Mouse (Mus musculus) heart, postnatal 0 days (tissue): Measurements from ENCODE around the gene Ptpn22. TPM values are rescaled to one million over a fixed set of nuclear protein-coding genes. Genes with fewer than 3 reads are reported as not detected.

ENCODE experiments used
- ATAC-seq: fragments of 200-750 bp; cut with Nextera tagmentation; 2 replicates; pipeline ENCODE4 v1.8.0; 2017; ENCODE audit warnings: low read depth, moderate number of reproducible peaks, moderate library complexity; ENCODE audit not compliant: insufficient read depth
- DNase-seq: peaks from one replicate; pipeline ENCODE4 v3.0.0-alpha.2; 2016; ENCODE audit warnings: low spot score
- H3K27ac ChIP-seq: fragments of 300-500 bp; sonication (generic); 2 replicates; pipeline ENCODE4 v1.5.1; 2014; ENCODE audit warnings: low read depth, mild to moderate bottlenecking
- H3K27me3 ChIP-seq: fragments of 300-500 bp; sonication (generic); 2 replicates; pipeline ENCODE4 v1.6.1; 2014; ENCODE audit warnings: low read length, mixed read lengths; ENCODE audit not compliant: control insufficient read depth, insufficient read depth
- H3K36me3 ChIP-seq: fragments of 300-500 bp; sonication (generic); replicated peaks from 2 replicates; pipeline ENCODE4 v1.6.1; 2014; ENCODE audit warnings: low read length, mixed read lengths; ENCODE audit not compliant: control insufficient read depth, insufficient read depth
- H3K4me1 ChIP-seq: fragments of 300-500 bp; sonication (generic); 2 replicates; pipeline ENCODE4 v1.6.1; 2014; ENCODE audit warnings: antibody characterized with exemption; ENCODE audit not compliant: control insufficient read depth, insufficient read depth
- H3K4me2 ChIP-seq: fragments of 300-500 bp; sonication (generic); 2 replicates; pipeline ENCODE4 v1.6.1; 2014; ENCODE audit warnings: low read depth, mild to moderate bottlenecking, low read length, moderate library complexity
- H3K4me3 ChIP-seq: fragments of 300-500 bp; sonication (generic); 2 replicates; pipeline ENCODE4 v1.5.1; 2014; ENCODE audit warnings: low read depth, low read length
- H3K9ac ChIP-seq: fragments of 300-500 bp; sonication (generic); replicated peaks from 2 replicates; pipeline ENCODE4 v1.6.1; 2014; ENCODE audit warnings: low read depth, low read length, mixed read lengths
- H3K9me3 ChIP-seq: fragments of 300-500 bp; sonication (generic); replicated peaks from 2 replicates; pipeline ENCODE4 v1.6.1; 2016; ENCODE audit warnings: low read length; ENCODE audit not compliant: control insufficient read depth
- CTCF ChIP-seq: IDR thresholded peaks from 2 replicates; pipeline ENCODE4 v1.5.1; 2016; ENCODE audit warnings: antibody characterized with exemption, control low read depth, low read depth
- EP300 ChIP-seq: IDR thresholded peaks from 2 replicates; pipeline ENCODE4 v1.6.1; 2016; ENCODE audit warnings: antibody characterized with exemption, low read depth
- WGBS: fragments of 180-500 bp; shearing (Covaris S2); extraction: QIAGEN DNeasy Blood & Tissue Kit; methylation state at CpG from one replicate; pipeline ENCODE4 v1.1.7; 2014; 5-methylcytosine and 5-hydroxymethylcytosine counted together
- polyA plus RNA-seq: library from polyadenylated mRNA; unstranded; fragments of >200 nt; fragmentation: Nextera tagmentation; extraction: Ambion mirVana; gene quantifications from 2 replicates; pipeline ENCODE4 v1.2.1, GENCODE M21; 2015
- total RNA-seq: library from RNA; depleted of rRNA; stranded (reverse); fragments of >200 nt; gene quantifications from 2 replicates; pipeline ENCODE4 v1.2.3, GENCODE M21; 2014; ENCODE audit warnings: low replicate concordance

The Ptpn22 gene
- total and polyA plus RNA-seq, 2 experiments from 2014 or later, result 0.11 to 0.77 TPM

DNA sequence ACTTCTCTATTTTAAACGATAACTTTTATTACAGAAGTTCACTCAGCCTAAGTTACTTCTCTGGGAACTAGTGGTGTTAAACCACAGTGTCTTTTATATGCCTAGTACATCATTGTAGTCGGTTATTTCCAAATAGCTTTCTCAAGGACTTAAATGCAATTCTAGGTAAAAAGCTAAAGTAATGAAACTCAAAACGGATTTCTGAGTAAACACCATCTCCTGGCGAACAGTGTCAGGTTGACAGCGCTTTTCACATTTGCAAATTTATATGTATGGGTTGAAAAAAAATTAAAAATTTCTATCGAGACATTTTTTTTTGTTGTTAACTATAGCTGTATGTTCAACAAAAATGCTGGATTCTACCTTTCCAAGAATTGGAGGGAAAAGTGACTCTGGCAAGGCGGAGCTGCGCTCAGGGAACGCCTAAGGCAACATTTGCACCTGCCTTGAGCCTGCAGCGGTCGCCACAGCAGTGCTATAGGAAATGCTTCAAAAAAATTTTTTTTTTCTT, 53.9 kb downstream of the Ptpn22 start:
- ATAC-seq, result no peak

DNA sequence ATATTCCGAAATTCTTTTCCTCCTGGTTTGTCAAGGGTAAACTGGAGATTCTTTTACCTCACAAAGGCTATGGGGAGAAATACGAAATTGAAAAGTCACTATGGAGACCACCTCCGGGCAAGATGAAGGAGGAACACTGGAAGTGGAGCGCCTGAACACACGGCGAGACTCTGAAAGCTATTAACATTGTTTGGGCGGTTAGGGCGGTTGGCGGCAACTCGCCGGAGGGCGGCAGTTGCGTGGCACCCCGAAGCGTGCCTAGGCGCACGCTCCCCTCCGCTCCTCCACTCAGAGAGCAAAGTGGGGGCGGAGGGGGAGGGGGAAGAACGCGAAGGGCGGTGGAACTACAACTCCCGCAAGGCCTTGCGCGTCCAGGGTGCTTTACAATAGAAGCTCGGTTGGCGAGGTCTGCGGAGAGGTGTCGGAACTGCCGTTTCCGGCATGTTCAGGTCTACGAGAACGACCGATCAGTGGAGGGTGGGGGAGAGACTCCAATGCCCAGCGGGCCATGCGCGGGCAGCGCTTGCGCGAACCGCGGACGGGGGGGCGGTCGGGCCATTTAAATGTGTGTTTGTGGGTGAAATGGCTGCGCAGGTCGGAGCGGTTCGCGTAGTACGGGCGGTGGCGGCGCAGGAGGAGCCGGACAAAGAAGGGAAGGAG, 54.5 kb downstream of the Ptpn22 start, which contains the start of gene Rsbn1:
Gene Rsbn1, plus strand, starts transcription at position 111 of the 660 bp plus-strand sequence.
- DNase-seq (peak; percentile 99), ATAC-seq (peak; percentile 100)
- H3K27me3 ChIP-seq, result no peaks in the 10 kb centered on the region
- no peaks in the 10 kb centered on the region for H3K36me3 ChIP-seq
- peak within 1 kb of the TSS; percentile 74 for H3K4me2 ChIP-seq
- H3K4me3 ChIP-seq, result peak within 1 kb of the TSS; percentile 76
- H3K9me3 ChIP-seq, result no peaks in the 10 kb centered on the region
- under 1% methylated on average over 55 of the region's 55 CpGs for WGBS
- peak within 1 kb of the TSS; percentile 93 for H3K27ac ChIP-seq
- peak within 1 kb of the TSS; percentile 83 for H3K9ac ChIP-seq
- H3K4me1 ChIP-seq, result peaks cover 11% of the 10 kb centered on the region
- TF ChIP-seq EP300 (peak; percentile 65; the same call in 1 of the 2 replicates), CTCF (no peak)

More for the DNA sequence above, 53.9 kb downstream of the Ptpn22 start:
- peak overlapping the region; percentile 76 for H3K4me3 ChIP-seq
- peak overlapping the region; percentile 93 for H3K27ac ChIP-seq
- H3K36me3 ChIP-seq, result no peaks in the 10 kb centered on the region
- H3K27me3 ChIP-seq, result no peaks in the 10 kb centered on the region
- WGBS, result 6% methylated on average over 11 of the region's 11 CpGs
- no peaks in the 10 kb centered on the region for H3K9me3 ChIP-seq
- H3K4me1 ChIP-seq, result peaks cover 11% of the 10 kb centered on the region
- peak overlapping the region; percentile 46 for H3K9ac ChIP-seq
- H3K4me2 ChIP-seq, result peak overlapping the region; percentile 74
- no peak for DNase-seq
- TF ChIP-seq CTCF, result no peak
- TF ChIP-seq EP300, result no peak

DNA sequence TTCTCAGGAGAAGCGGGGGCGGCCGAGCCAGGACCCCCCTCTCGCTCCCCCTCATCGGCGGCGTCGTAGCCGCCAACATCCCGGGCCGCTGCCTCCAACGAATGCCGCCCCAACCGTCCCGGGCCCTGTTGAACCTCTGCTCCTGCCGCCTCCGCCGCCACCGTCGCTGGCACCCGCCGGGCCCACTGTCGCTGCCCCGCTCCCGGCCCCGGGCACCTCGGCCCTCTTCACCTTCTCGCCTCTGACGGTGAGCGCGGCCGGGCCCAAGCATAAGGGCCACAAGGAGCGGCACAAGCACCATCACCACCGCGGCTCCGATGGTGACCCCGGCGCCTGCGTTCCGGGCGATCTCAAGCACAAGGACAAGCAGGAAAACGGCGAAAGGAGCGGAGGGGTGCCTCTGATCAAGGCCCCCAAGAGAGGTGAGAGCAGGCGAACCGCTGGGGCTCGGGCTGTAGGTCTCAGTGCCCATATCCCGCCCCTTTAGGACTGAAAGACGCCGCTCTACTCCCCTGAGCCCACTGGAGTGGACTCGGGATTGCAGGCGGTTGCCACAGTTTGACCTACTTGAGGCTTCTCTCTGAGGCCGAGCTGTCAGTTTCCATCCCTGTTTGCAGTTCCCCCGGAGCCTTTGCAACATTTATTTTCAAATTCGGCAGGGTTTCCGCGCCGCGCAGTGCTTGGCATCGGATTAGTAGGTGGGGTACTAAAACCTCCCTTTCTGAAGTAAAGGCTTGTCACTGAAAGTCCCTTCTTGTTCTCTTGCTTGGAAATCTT, 55.3 kb downstream of the Ptpn22 start:
- Histone ChIP-seq H3K4me1 (peaks cover 11% of the 10 kb centered on the region), H3K27ac (peak overlapping the region; percentile 93), H3K9ac (peak overlapping the region; percentile 83), H3K36me3 (no peaks in the 10 kb centered on the region), H3K9me3 (no peaks in the 10 kb centered on the region), H3K4me2 (peak overlapping the region; percentile 74), H3K27me3 (no peaks in the 10 kb centered on the region), H3K4me3 (peak overlapping the region; percentile 76)
- TF ChIP-seq EP300 (no peak), CTCF (no peak)
- WGBS, result 0% methylated on average over 59 of the region's 60 CpGs
- DNase-seq (peak; percentile 62), ATAC-seq (peak; percentile 35)

DNA sequence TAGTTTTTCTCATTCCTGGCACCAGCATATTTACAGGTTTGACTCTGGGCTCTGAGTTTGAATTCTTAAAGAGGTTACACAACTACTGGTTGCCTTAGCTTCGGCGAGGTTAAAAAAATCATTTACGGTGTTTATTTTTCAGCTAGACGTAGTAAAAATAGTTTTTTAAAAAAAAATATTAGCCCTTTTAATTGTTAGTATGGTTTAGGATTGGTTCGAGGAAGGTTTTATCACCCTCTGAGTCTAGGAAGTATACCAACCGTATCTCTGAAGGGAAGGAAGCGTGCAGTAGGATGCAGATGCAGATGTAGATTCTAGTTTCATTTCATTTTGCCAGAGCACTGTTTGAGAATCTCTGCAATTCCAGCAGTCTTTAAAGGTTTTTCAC, 55.9 kb downstream of the Ptpn22 start:
- TF ChIP-seq CTCF (no peak), EP300 (no peak)
- no peak for DNase-seq
- peak overlapping the region; percentile 83 for H3K9ac ChIP-seq
- no peaks in the 10 kb centered on the region; the same call in 1 of the 2 replicates for H3K36me3 ChIP-seq
- H3K4me3 ChIP-seq, result peak overlapping the region; percentile 76
- H3K9me3 ChIP-seq, result no peaks in the 10 kb centered on the region
- H3K4me2 ChIP-seq, result peak overlapping the region; percentile 74
- peaks cover 11% of the 10 kb centered on the region for H3K4me1 ChIP-seq
- no peak for ATAC-seq
- no peaks in the 10 kb centered on the region for H3K27me3 ChIP-seq
- WGBS, result 2% methylated on average over 7 of the region's 7 CpGs
- H3K27ac ChIP-seq, result peak overlapping the region; percentile 93

DNA sequence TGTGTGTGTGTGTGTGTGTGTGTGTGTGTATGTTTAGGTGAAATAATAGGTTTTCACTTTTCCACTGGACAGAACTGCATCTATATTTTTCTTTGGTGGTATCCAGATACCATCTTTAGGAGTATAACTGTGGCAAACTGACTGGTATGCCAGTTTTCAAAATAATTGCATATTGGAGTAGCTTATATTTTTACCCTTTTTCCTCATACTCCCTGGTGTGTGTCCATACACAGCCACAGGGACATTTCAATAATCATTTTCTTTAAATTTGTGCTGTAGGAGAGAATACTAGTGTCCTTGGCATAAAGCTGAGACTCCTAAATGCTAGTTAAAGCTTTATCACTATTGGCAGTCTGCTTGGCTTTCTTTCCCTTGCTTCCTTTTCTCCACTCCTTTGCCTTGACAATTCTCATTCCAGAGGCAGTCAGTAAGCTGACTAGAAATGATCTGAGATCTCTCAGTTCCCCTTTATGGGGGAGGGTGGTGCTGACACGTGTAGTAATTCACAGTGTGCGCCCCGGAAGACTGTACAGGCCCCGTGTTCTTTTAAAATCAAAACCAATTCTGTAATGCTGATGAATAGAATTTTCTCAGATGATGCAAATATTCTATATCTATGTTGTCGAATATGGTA, 56.7 kb downstream of the Ptpn22 start:
- Histone ChIP-seq H3K4me3 (peak overlapping the region; percentile 76), H3K4me2 (peak overlapping the region; percentile 74), H3K36me3 (no peaks in the 10 kb centered on the region; the same call in 1 of the 2 replicates), H3K4me1 (peaks cover 11% of the 10 kb centered on the region), H3K27ac (no peak overlapping the region), H3K9me3 (no peaks in the 10 kb centered on the region), H3K27me3 (no peaks in the 10 kb centered on the region), H3K9ac (no peak overlapping the region)
- no peak for ATAC-seq
- 16% methylated on average over 5 of the region's 5 CpGs for WGBS
- TF ChIP-seq EP300, result no peak
- no peak for TF ChIP-seq CTCF
- no peak for DNase-seq
